Mouse (Mus musculus) cortical plate, adult 2 months (tissue): ENCODE results near the gene Bcl10.

Experiments
- CTCF ChIP-seq: fragments of 200-500 bp; IDR thresholded peaks from 2 replicates; pipeline ENCODE4 v1.5.1; 2011; ENCODE audit warnings: mild to moderate bottlenecking, control low read depth, low read length; ENCODE audit not compliant: insufficient read depth; ENCODE audit errors: extremely low read depth
- POLR2A ChIP-seq: fragments of 200-500 bp; IDR thresholded peaks from 2 replicates; pipeline ENCODE4 v1.6.1; 2011; ENCODE audit warnings: mild to moderate bottlenecking, low read length, control low read depth; ENCODE audit not compliant: insufficient read depth; ENCODE audit errors: extremely low read depth

DNA sequence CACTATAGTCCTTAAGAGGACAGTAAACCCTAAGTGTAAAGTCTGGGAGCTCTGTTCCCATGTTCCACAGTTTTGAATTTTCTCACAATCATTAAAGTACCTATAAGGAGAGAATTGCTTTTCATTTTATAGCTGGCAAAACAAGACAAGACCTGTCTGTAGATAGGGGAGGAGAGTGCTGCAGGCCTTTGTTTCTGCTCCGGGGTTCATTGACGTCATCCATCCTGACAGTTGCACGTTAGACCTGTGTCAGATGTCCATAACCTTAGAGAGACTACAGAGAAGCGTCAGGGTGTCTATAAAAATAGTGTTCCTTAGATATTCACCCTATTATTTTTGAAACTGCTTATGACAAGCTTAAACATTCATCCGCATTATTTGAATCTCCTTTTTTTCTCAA lies 2.9 kb downstream of the Bcl10 start:
- TF ChIP-seq POLR2A (no peak), CTCF (no peak)
